Mouse (Mus musculus) lung, postnatal 10 days (tissue): ENCODE results near the gene Uggt1.
A peak's percentile ranks its signal among the peaks of the same experiment; 100 is the strongest.

ENCODE experiments used
- DNase-seq: peaks from one replicate; pipeline ENCODE4 v3.0.0; 2021

The Uggt1 gene

GRCm38 (mm10) chr1:36109987-36110386, 134.5 kb downstream of the Uggt1 start:
- no peak for DNase-seq

- no peak for DNase-seq
Observed at GRCm38 (mm10) chr1:36105917-36106706, 138.4 kb downstream of the Uggt1 start.

GRCm38 (mm10) chr1:36100371-36100770, 144.1 kb downstream of the Uggt1 start:
- no peak for DNase-seq

- DNase-seq, result no peak
Observed at GRCm38 (mm10) chr1:36098432-36098831, 146.1 kb downstream of the Uggt1 start.

GRCm38 (mm10) chr1:36095423-36096272, 148.9 kb downstream of the Uggt1 start:
- DNase-seq, result peak; percentile 78

- no peak for DNase-seq
Observed at GRCm38 (mm10) chr1:36093741-36094140, 150.8 kb downstream of the Uggt1 start.

GRCm38 (mm10) chr1:36091246-36091645, 153.3 kb downstream of the Uggt1 start:
- no peak for DNase-seq

- no peak for DNase-seq
Observed at GRCm38 (mm10) chr1:36090722-36091110, 153.8 kb downstream of the Uggt1 start.
